Mouse (Mus musculus): ENCODE data around the gene Cdh13. TPM values are rescaled to one million over a fixed set of nuclear protein-coding genes. Genes with fewer than 3 reads are reported as not detected.

The Cdh13 gene
- total RNA-seq, 2 experiments from 2014 or later: not detected

DNA sequence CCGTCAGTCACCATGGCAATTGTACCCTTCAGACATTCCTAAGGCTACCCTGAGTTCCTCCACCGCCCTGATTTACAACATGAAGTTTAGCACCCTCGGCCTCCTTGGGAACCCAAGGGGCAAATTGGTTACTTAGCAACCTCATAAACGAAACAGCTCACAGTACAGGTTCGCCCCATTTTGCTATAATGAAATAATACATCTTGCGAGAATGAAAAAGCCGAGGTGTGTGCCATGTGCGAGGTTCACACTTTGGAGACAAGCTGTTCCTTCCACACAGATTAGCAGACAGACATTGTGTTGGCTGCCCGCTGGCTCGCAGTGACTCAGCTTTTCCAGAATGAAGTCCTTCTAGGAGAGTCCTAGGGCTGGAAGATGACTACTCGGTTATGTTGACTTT lies 737.2 kb downstream of the Cdh13 start:
- ATAC-seq (ENCODE audit: poor library complexity, severe bottlenecking): no peak

DNA sequence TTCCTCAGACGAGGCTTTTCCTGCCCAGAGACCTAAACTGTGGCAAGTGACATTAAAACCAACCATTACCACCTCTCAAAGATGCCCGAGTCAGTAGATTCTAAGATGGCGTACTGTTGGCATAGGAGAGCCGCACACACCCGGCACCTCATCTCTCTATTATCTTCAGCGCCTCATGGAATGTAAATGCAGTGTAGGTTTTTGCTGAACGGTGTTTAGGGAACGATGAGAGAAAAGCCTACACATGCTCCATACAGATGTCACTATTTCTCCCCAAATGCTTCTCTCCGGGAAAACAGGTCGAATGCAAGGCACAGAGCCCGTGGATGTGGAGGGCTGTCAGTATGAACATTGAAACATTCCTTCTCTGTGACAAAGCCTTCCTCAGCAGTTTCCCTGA lies 737.9 kb downstream of the Cdh13 start:
- no peak for ATAC-seq (ENCODE audit: poor library complexity, severe bottlenecking)

DNA sequence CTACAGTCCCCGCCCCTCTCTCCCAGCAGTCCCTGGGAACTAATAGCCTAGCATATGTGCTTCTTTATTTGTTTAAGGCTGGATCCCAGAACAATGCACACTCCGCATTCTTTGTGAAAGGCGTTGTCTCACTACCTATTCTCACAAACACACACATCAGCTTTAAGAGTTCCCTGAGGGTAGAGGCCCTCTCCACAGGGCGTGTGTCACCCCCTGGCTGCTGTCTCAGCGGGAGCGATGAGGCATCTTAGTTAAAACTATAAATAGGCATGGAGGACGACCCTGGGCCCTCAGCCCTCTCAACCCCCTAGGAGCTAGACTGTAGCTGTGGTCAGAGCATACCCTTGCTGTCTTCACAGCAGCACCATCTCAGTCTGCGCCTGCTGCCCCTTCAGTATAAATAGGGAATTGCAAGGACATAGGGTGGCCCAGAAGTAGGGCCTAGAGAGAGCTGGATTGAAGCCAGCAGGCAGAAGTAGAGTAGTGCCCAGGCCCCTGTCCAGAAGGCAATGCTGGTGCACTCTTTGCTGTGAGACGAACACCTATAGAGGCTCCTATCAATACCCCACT lies 738.9 kb downstream of the Cdh13 start:
- no peak for ATAC-seq (ENCODE audit: poor library complexity, severe bottlenecking)

DNA sequence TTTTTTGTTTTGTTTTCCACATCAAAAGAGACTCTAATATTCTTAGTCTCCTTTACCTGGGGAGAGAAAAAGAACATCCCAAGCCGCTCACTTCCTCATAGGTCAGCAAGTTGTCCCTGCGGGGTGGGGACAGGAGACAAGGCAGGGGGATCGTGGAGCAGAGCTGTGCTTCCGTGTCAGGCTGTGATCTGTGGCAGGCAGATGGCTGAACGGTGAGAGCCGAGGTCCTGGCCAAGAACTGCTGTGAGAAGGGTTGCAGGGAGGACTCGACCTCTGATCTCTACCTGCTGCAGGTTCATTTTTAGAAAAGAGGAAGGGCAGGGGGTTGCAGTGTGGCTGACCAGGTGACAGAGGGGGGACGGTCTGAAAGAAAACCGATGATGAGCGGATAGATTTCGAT lies 749.9 kb downstream of the Cdh13 start:
- no peak for ATAC-seq (ENCODE audit: poor library complexity, severe bottlenecking)

DNA sequence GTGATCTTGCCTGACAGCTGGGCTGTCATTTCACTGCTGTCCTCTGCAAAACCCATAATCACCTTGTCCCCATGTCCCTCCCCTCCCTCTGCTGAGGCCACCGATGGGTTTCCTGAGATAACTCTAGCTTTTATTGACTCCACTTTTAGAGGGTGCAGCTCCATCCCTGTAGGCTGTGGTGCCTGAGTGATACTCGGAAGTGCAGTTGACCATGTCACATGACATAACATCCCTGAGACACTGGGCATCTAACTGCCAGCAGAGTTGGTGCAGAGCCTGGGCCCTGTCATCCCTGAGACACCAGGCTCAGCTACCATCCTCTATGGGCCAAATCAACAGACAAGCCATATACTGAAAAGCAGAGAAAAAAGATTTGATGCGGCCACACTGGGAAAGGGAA lies 750.5 kb downstream of the Cdh13 start:
- no peak for ATAC-seq (ENCODE audit: poor library complexity, severe bottlenecking)

DNA sequence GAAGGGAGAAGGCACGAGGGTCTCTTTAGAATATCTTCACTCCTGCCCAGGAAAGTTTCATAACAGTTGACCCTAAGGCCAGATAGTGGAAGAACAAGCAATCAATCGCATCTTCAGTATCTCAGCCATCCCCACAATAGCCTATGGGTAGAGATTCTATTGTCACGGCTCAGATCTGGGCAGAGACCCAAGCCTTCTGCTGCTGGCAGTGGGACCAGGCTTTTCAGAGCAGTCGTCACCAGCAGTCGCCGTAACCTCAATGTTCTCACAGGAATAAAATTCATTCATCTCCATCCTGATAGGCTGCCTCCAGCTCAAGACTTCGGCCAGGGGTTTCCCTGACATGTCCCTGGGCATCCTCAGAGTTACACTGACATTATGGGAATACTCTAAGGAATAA lies 751.6 kb downstream of the Cdh13 start:
- ATAC-seq (ENCODE audit: poor library complexity, severe bottlenecking): no peak

DNA sequence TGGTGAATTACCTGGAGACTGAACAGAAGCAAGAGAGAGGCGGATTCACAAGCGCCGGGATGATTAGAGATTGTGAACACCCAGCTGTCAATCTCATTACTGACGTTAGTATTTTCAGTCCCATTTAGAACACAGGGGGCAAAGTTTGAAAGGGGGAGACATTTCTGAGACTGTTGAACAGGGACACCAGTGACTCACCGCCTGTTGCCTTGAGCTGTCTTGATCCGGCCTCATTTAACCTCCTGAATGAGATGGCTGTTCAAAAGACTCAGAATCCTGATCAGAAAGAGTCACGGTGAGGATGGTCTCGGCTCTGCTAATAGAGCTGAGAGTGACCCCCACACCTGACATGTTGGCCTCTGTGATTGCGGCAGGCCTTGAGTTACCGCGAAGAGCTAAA lies 754.0 kb downstream of the Cdh13 start:
- no peak for ATAC-seq (ENCODE audit: poor library complexity, severe bottlenecking)

DNA sequence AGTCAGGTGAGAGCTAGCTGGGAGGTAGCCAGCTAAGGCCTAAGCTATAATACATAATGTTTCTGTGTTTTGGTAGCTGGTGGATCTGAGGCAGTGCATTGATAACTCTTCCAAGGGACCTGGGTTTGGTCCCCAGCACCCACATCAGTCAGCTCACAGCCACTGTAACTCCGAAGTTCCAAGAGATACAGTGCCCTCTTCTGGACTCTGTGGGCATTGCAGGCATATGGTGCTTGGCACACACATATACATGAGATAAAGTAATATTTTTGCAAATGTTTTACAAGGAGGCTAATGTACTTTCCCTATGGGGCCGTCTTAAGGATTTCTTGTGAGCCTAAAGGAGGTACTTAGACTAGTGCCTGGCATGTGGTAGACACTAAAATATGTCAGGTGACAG lies 755.8 kb downstream of the Cdh13 start:
- ATAC-seq (ENCODE audit: poor library complexity, severe bottlenecking): no peak

DNA sequence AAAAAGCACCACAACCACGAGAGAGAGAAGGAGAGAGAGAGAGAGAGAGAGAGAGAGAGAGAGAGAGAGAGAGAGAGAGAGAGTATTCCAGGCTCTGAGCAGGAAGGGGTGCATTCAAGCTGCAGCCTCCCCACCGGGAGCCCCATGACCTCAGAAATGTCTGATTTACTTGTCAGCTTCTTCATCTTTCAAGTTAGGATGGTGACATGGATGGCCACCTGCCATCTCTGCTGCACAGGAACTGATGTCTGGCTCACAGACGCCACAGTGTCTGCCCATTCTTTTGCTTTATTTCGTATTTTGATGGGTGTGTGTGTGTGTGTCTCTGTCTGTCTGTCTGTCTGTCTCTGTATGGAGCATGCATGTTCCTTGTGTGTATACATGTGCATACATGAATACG lies 774.3 kb downstream of the Cdh13 start:
- ATAC-seq (ENCODE audit: poor library complexity, severe bottlenecking): no peak

DNA sequence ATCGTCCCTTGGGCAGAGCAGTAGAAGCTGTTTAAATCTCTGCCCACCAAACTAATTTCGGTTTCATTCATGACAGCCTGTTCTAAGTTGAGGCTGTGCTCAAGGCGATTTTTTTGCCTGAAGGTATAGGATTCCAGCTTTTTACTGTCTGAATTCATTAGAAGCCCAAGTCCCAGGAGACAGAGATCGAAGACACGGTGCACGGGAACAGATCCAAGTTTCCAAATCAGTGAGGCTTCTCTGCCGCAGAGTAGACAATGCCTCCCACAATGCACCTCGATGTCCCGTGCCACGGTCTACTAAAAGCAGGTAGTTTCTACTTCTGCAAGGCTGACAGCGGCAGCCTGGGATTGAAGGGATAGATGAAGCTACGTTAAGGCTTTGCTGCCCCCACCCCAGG lies 778.1 kb downstream of the Cdh13 start:
- no peak for ATAC-seq (ENCODE audit: poor library complexity, severe bottlenecking)

DNA sequence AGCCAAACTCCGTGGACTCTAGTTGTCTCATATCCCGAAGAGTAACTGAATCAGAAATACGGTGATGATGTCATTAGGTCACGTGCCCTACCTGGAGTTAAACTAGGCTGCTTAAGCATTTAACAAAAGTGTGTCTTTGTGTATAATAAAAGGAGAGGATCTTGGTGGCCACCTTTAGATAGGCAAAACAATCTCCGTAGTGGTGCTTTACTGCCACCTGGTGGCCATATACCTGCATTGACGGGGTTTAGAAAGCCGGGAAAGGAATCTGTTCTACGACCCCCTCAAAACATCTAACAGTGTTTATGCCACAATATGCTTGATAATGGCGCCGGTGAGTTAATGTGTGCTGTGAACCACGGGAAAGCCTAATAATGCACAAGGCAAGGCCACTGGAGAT lies 781.0 kb downstream of the Cdh13 start:
- ATAC-seq (ENCODE audit: poor library complexity, severe bottlenecking): no peak

DNA sequence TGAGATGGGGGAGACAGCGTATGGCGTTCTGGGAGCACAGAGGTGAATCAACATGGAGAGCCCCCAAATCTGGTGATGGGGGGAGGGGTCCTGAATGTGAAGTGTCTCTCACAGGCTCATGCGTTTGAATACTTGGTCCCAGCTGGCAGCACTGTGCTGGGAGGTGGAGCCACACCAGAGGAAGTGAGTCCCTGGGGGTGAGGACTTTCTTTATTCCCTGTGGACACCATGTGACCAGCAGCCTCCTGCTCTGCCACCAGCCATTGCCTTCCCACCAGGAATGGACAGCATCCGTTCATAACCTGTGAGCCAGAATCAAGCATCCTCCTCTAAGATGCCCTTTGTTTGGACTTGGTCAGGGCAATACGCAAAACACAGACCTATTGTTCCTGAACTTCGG lies 788.8 kb downstream of the Cdh13 start:
- no peak for ATAC-seq (ENCODE audit: poor library complexity, severe bottlenecking)

DNA sequence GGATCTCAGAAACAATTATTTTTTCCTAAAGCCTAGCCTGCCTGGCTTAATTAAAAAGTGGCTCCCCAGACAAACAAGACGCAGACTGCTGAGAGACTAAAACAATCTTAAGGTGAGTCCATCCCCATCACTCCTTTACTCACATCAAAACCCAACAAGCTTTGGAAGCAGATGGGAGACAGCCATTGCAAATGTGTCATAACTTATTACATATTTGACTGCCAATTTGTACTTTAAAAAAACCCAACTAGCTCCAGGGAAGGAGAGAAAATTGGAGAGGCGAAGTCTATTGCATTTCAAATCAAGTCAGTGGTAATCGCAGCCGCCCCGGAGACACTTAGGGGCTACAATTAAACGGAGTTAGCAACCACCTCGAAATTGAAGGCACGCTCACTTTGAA lies 801.5 kb downstream of the Cdh13 start:
- no peak for ATAC-seq (ENCODE audit: poor library complexity, severe bottlenecking)

DNA sequence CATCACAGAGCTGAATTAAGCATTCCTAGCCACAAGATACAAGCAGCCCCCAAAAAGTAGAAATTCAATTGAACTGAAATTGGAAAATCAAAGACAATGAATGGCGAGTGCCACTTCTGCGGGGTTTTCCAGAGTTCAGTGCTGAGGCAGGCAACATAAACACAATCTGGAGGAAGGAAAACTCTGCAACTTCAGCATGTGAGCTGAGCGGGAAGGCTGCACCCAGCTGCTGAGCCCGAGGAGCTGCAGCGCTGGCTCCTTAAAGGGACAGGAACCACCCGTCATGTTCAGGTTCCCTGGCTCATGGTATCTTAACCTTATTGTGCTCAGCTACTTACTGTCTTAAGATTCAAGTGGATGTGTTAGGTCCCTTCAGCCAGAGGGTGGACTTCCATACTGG lies 814.7 kb downstream of the Cdh13 start:
- ATAC-seq (ENCODE audit: poor library complexity, severe bottlenecking): no peak

DNA sequence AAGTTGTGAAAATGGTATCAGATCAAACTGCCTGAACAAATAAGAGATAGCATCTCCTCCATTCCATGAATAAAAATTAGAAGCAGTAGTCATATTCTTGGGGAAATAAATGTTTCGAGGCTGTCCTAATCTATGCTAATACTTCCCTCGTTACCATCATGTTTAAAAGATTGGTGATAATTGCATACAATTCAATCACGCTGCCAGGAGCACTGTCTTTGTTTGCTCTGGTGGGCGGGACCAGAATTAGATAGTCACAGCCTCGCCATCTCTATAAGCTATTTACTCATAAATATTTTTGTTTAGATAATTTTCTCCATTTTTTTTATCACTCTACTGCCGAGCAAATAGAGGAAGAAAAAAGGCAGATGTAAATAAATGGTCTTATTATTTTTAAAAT lies 819.3 kb downstream of the Cdh13 start:
- ATAC-seq (ENCODE audit: poor library complexity, severe bottlenecking): no peak

DNA sequence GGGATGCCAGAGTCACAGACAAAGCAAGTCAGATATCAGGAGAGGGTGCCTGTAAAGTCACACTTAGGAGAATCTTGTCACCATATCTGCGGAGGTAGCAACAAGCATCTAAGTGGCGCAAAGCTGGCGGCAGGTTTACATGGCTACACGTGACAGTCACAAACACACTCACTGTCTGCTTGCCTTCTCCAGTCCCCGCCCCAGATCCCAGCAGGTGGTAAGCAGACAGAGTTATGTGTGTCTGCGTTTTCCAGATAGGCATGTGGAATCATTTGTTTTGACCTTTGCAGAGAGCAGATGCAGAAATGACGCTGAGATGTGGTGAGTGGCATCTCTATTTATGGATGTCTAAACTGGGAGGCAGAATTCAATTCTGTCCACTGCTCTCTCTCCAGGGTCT lies 826.1 kb downstream of the Cdh13 start:
- no peak for ATAC-seq (ENCODE audit: poor library complexity, severe bottlenecking)

DNA sequence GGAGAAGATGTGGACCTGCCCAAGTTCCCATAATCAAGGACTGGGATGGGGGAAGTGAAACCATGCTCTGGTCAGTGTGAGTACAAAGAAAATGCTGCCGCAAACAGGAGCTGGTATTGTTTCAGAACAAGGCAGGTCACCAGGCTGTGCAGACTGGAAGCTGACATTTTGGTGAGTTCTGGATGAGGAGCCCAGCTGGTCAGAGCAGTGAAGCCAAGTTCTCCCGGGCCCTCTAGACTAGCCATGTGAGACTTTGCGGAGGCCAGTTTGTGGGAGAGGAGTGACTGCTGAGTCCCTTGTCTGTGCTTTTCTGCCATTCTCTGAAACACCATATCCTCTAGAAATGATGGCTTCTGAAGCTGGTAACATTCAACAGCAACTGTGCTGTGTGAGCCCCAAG lies 829.3 kb downstream of the Cdh13 start:
- ATAC-seq (ENCODE audit: poor library complexity, severe bottlenecking): no peak

DNA sequence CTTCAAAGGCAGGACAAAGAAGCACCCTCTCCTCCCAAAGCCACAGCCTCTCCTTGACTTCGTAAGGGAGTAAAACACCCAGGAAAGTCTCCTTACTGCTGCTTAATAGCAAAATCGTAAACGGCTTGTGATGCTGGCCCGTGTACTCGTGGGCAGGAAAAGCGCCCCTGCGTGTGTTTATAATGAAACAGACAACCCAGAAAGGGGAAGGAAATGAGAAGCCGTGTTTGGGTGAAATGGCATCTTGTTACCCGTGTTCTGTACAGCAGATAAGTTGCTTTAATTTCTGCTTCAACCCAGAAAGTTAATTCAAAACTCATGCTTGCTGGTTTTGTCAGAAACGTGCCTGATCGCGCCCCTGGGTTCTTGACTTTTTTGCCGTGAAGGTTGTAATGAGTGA lies 837.7 kb downstream of the Cdh13 start:
- ATAC-seq (ENCODE audit: poor library complexity, severe bottlenecking): no peak

DNA sequence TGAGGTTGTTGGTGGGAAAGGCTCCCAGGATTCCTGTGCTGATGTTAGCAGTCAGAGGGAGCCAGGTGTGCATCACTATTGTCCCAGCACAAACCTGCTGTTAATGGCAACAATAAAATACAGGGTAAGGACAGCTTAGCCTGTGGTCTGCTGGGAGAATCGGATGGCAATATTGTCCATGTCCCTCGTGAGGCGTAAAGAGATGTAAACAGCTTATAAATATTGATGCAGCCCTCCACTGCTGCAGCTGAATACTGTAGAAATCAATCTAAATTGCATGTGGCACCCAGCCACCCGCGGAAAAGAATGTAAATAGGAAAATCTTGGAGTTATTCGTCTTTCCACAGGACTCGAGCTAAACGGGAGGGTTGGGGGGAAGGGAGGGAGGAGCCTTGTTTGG lies 844.3 kb downstream of the Cdh13 start:
- no peak for ATAC-seq (ENCODE audit: poor library complexity, severe bottlenecking)

DNA sequence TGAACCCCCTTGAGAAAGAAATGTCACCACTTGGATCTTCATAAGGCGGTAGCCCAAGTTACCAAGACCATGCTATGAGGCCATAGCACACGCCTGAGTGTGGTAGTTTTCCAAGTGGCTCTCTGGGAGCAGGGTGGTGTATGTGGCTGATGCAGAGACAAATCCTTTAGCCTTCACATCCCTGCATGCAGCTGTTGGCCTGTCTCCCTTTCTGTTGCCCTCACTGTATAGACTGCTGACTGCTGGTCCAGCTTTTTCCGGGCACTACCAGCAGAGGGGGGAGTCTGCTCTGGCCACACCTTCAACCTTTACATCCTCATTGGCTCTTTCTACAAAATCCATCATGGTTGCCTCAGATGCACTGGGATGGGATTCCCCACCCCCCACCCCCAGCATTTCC lies 844.7 kb downstream of the Cdh13 start:
- ATAC-seq (ENCODE audit: poor library complexity, severe bottlenecking): no peak

DNA sequence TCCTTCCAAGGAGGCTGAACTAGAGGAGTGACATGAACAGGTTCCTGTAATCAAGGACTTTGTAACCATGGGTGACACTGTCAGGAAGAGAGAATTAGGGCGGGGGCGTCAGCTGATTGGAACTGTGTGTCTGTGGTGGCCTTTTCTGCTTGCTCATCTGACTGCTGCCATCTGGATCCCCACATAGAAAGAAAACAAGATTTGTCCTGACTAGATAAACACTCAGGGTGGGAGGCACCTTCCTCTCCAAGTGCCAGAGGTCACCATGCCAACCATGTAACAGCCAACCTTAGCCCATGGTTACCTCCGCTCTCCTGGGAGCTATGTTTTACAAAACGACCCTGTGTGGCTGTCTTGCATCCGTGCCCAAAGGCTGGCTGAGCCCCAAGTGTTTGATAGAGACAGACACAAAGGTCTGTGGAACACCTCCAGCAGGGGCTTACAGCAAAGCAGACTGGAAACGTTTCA lies 873.0 kb downstream of the Cdh13 start:
- ATAC-seq (ENCODE audit: poor library complexity, severe bottlenecking): no peak

DNA sequence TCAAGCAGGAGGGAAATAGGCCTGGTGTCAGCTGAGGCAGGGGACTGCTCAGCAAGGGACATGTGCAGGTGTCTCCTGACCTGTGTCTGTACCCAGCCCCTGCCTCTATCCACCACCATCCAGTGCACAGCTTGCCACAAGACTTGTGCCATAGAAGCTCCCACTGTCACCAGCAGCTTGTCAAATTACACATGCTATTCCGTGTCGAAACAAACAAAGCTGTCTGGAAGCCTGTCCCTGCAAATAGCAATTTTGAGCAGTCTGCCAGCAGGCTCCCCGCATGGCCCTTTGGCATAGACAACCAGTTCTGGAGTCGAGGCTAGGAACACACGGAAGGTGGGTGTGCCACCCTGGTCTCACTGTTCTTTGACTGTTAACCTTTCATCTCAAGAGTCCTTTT lies 875.1 kb downstream of the Cdh13 start:
- ATAC-seq (ENCODE audit: poor library complexity, severe bottlenecking): no peak

DNA sequence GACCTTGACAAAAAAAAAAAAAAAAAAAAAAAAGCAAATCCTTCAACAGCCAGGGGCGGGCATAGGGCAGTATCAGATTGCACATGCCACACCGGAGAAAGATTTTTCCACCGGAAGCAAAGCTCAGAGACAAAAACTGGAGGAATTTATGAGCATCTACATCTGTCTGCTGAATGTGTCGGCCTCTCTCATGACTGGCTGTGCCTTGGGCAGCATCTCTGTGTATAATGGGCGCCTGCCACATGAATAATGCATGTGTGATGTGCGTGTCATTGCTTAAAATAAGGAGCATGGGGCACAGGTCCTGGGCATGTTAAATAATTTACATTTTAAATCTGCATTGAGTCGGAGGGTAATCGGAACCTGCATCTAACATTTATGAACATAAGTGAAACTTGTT lies 876.3 kb downstream of the Cdh13 start:
- ATAC-seq (ENCODE audit: poor library complexity, severe bottlenecking): no peak

DNA sequence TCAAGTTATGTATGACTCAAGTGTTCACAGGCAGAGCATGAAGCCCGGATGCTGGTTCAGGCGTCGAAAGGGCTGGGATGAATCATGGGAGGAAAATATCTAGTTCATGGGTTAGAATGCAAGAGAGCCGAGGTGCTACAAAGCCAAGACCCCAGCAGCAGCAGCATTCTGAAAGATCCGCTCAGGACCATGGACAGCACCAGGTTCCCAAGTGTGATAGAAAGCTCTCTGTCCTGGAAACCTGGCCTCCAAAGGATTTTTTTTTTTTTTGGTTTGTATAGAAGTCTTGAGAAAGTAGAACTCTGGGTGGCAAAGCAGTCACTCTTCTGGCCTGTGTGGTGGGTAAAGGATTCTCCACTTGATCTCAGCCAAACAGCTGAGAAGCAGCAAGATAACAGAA lies 880.5 kb downstream of the Cdh13 start:
- ATAC-seq (ENCODE audit: poor library complexity, severe bottlenecking): no peak
